Mouse (Mus musculus) CH12.LX (cell line): ENCODE data around the gene Mrps7.

Experiments
- CTCF ChIP-seq, 2 experiments: IDR thresholded peaks in 1 of 2; conservative IDR thresholded peaks in 1 of 2; 2 replicates each; pipeline ENCODE4 v1.5.1; 2011 to 2012; ENCODE audit warnings: low read depth in 2 of 2, low read length in 2 of 2, improper control_type of control experiment in 1 of 2, inconsistent platforms in 1 of 2, mild to moderate bottlenecking in 1 of 2, moderate library complexity in 1 of 2
- ELF1 ChIP-seq: IDR thresholded peaks from 2 replicates; pipeline ENCODE4 v1.6.1; 2014; ENCODE audit warnings: low read depth, mild to moderate bottlenecking, inconsistent platforms, low read length, improper control_type of control experiment
- EP300 ChIP-seq: IDR thresholded peaks from 2 replicates; pipeline ENCODE4 v1.6.1; 2011; ENCODE audit warnings: low read length, improper control_type of control experiment
- ETS1 ChIP-seq: conservative IDR thresholded peaks from 2 replicates; pipeline ENCODE4 v1.6.1; 2012; ENCODE audit warnings: low read depth, mild to moderate bottlenecking, inconsistent platforms, low read length, improper control_type of control experiment, moderate library complexity
- HCFC1 ChIP-seq: IDR thresholded peaks from 2 replicates; pipeline ENCODE4 v1.6.1; 2012; ENCODE audit warnings: low read depth, mild to moderate bottlenecking, inconsistent platforms, low read length, improper control_type of control experiment
- MAX ChIP-seq: IDR thresholded peaks from 2 replicates; pipeline ENCODE4 v1.6.1; 2011; ENCODE audit warnings: low read length, improper control_type of control experiment
- POLR2A ChIP-seq: IDR thresholded peaks from 2 replicates; pipeline ENCODE4 v1.6.1; 2011; ENCODE audit warnings: low read depth, mild to moderate bottlenecking, improper control_type of control experiment, low read length
- SMC3 ChIP-seq: IDR thresholded peaks from 2 replicates; pipeline ENCODE4 v1.6.1; 2011; ENCODE audit warnings: low read depth, low read length, improper control_type of control experiment
- USF1 ChIP-seq: IDR thresholded peaks from 2 replicates; pipeline ENCODE4 v1.6.1; 2014; ENCODE audit warnings: low read depth, mild to moderate bottlenecking, inconsistent platforms, low read length, improper control_type of control experiment
- ZC3H11A ChIP-seq: IDR thresholded peaks from 2 replicates; pipeline ENCODE4 v1.6.1; 2012; ENCODE audit warnings: low read depth, mild to moderate bottlenecking, inconsistent platforms, low read length, improper control_type of control experiment
- ZMIZ1 ChIP-seq: IDR thresholded peaks from 2 replicates; pipeline ENCODE4 v1.6.1; 2012; ENCODE audit warnings: low read depth, mild to moderate bottlenecking, inconsistent platforms, low read length, improper control_type of control experiment

DNA sequence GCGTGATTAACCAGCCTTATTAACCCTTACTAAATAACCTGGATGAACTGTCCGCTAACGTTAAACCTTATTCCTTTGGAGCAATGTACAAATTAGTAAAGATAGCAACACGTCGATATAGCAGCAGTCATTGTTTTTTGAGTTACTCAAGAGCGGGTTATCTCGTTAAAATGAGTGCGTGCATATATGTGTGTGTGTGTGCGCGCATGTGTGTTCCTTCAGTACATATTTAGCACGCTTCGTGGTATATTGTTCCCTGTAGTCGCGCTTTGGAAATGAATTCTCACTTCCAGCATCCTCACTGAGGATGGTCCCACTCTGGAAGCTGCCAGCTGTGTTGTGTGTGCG is 623 bp upstream of the Mrps7 start:
- TF ChIP-seq CTCF (conservative IDR thresholded peaks at IDR 0.05 in 1 of 2, IDR thresholded peaks at IDR 0.05 in 1 of 2; ENCODE audit: low read depth in 2 of 2, low read length in 2 of 2) (no peak), ELF1 (no peak), ZMIZ1 (no peak), USF1 (no peak), MAX (no peak), SMC3 (no peak), POLR2A (no peak), ETS1 (no peak), EP300 (no peak), HCFC1 (no peak), ZC3H11A (no peak)
